Mouse (Mus musculus) layer of hippocampus, postnatal 25 days (tissue): ENCODE measurements at regions not wholly inside any gene's neighbourhood (a gene's known extent, or its start where the extent isn't known, plus 50 kb on each side); places are given as distances from the start of the nearest gene placed in this dataset.

Experiments used
- DNase-seq, 2 experiments: peaks; one replicate each; pipeline ENCODE4 v3.0.0; 2022; ENCODE audit warnings: mixed read lengths in 2 of 2, low spot score in 1 of 2; ENCODE audit errors: extremely low spot score in 1 of 2

DNA sequence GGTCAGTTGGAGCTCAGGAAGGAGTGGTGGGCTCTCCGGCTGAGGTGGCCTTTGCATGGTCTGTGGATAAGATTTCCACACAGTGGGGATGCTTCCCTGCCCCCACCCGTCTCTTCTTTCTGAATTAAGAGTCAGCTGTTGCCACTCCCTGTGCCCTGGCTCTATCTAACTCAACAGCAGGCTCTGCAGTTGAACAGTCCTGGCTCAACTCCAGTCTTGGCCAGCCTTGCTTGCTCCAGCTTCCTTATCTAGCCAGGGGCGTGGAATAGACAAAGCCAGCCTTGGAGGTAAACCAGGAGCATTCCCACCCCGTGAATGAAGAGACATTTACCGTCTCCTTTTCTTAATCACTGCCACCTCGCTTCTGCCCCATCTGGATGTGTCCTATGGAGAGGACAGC, 89.7 kb downstream of the Mn1 start:
- no peak for DNase-seq

GRCm38 (mm10) chr5:111507332-111507731, 90.2 kb downstream of the Mn1 start:
- DNase-seq = no peak

- no peak for DNase-seq
These were observed 91.9 kb downstream of the Mn1 start for GRCm38 (mm10) chr5:111509014-111509561.

- DNase-seq = no peak
These were observed 92.5 kb downstream of the Mn1 start for GRCm38 (mm10) chr5:111509575-111510057.

- no peak for DNase-seq
These were observed 93.2 kb downstream of the Mn1 start for GRCm38 (mm10) chr5:111510183-111510878.

GRCm38 (mm10) chr5:111510879-111511231, 93.7 kb downstream of the Mn1 start:
- no peak for DNase-seq

- DNase-seq = no peak
These were observed 94.8 kb downstream of the Mn1 start for GRCm38 (mm10) chr5:111511982-111512381.

- DNase-seq = no peak
These were observed 96.8 kb downstream of the Mn1 start for GRCm38 (mm10) chr5:111513976-111514375.

DNA sequence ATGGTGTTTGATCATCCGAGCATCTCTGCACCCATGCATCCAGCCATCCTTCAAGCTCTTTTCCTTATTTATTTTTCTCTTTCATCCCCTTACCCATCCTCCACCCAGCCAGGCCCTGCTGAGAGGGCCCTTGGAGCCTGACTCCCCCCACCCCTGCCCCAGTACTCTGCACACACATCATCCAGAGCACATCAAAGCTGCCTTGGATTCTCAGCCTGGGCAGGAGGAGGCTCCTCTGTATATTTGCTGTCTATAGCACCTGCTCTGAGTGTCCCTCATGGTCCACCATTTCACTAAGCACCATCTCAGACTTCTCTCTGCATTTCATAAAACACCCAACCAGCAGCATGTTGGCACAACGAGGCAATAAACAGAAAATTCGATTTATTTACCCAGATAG, 101.9 kb downstream of the Mn1 start:
- DNase-seq = no peak

DNA sequence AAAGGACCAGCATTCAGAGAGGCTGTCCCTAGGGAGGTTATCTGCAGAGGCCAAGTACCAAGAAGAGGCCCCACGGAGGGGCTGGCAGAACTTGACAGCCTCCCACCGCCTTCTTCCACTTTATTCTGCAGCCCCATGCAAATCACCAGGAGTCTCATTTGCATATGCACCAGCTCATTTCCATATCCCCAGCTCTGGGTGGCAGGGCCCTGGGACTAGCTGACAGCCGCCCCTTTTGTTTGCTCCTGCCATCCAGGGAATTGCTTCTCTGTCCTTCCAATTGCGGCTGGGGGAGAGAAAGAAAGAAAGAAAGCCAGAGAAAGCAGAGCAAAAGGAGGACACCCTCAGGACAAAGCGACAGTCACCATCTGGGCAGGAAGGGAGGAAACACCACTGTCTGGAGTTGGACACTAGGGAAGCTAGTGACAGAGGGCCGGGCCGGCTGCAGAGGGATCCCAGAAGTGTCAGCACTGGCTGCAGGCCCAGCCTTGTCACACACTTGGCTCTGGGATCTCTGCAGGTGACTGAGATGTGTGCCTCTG, 102.4 kb downstream of the Mn1 start:
- no peak for DNase-seq

DNA sequence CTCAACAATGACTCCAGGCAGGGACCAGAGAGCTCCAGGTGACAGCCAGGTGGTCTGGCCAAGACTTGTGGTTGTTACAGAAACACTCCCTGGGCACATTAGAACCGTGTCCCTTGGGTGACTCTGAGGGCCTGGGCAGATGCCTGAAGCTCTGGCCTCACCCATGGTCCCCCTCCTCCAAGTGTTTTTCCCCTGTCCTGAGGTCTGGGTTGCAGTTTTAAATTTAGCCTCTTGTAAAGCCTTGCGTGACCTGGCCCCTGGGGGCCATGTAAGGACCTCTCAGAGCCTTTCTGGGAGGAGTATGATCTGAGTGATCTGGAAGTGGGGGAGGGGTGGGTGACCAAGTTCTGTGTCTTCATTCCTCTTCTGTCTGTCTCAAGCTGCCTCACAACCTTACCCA, 104.7 kb downstream of the Mn1 start:
- DNase-seq = no peak

GRCm38 (mm10) chr5:111522586-111522985, 105.4 kb downstream of the Mn1 start:
- no peak for DNase-seq

GRCm38 (mm10) chr5:111527741-111528140, 110.6 kb downstream of the Mn1 start:
- DNase-seq = no peak

DNA sequence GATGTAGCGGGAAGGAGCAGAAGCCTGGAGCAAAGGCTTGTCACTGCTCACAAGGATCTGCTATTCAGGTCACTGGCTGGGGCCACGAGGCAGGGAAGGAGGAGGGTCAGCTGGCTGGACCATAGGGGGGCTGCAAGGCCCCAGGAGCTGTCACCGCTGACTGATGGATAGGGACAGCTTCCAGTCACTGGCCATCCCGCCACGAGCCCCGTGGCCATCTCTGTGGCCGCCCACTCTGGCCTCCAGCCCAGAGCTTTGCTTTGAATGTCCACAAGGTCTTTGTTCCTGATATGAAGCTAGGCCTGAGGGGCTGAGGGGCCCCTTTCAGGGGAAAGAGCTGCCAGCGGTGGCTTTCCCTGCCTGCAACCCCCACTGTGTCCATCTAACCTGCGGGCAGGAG, 111.9 kb downstream of the Mn1 start:
- no peak for DNase-seq

GRCm38 (mm10) chr5:111530628-111531524, 113.7 kb downstream of the Mn1 start:
- DNase-seq = no peak

DNA sequence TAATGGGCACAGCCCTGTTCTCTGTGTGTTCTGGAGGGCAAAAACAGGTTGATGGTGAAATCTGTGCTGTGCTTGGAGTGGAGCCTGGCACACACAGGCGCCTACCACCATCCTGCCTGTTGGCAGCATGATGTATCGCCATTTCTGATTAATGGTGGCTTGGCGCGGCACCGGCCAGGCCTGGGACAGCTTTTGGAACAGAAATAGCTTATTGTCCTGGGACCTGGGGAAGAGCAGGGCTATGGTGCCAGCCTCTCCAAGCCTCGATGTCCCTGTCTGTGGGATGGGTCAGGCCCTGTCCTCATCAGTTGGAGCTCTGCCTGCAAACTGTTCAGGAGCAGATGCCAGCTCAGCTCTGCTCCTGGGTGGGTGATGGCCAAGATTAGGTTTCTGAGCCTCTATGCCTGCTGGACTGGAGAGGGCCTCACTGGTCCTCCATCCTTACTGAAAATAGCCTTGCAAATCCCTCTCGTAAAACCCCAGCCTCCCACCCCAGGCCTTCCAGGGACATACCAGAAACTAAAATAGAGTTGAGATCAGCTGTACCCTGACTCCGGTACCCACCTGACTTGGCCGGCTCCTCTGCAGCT, 115.4 kb downstream of the Mn1 start:
- DNase-seq = no peak

- no peak for DNase-seq
These were observed 118.8 kb downstream of the Mn1 start for GRCm38 (mm10) chr5:111535978-111536377.

DNA sequence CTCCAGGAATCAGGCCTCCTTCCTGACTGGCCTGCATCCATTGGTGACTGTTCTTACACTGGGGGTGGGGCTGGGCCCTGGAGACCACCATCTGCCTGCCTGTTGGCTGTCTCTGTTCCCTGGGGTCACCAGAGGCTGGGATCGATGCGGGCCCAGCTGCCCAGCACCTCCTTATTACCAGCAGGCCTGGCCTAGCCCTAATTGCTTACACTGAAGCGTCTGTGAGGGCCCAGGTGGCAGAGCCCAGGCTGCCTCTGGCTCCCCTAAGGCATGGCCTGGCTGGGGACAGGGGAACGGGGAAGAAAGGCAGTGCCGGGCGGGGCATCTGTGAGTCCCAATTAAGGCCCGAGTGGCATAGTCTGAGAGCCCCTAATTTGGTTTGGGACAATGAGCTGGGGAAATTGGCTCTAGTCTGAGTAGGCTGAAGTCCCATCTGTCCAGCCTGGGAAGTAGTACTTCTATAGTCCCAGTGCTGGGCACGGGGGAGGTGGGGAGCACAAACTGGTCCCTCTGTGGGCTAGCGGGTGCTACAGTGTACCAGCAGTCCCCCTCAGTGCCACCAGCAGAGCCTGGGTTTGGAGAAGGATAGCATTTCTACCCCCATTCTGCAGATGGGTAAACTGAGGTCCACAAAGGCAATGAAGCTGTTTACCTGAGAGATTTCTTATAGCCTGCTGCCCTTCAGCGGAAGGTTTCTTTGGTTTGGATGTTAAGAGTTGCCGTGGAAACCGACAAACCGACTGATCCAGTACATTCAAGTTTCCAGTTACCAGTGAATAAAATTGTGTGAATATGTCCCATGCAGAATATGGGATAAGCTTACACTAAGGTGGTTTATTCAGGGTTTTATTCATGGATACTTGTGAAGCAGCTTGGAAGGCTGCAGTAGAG, 121.6 kb downstream of the Mn1 start:
- DNase-seq = no peak

GRCm38 (mm10) chr5:111540486-111540885, 123.3 kb downstream of the Mn1 start:
- no peak for DNase-seq

GRCm38 (mm10) chr5:111542077-111542476, 124.9 kb downstream of the Mn1 start:
- DNase-seq = no peak
